Comparison of ENCODE assay signal across 8 mouse cellular contexts in genomic region chr7:27731946-27732345, GRCm38 (mm10). TPM values are rescaled to one million over a fixed set of nuclear protein-coding genes. Genes with fewer than 3 reads are reported as not detected.
DNase-seq lines count a peak whose midpoint lies in the region; ATAC-seq lines count a peak whose summit lies in the region.

No protein-coding gene starts in this region.

- H3K36me3 ChIP-seq in heart, embryonic 14.5 days (ENCODE audit: control insufficient read depth, insufficient read depth, low read length): 0 out of 2 replicates have a peak, but pooled peaks cover 3% of the 10 kb centered on the region
- H3K36me3 ChIP-seq in forebrain, embryonic 16.5 days (ENCODE audit: control insufficient read depth, insufficient read depth): no peaks in the 10 kb centered on the region
- no peaks in the 10 kb centered on the region for H3K36me3 ChIP-seq in midbrain, embryonic 12.5 days

- H3K4me2 ChIP-seq in heart, embryonic 14.5 days (ENCODE audit: low read length): peak overlapping the region; percentile 68
- peak overlapping the region; percentile 83 for H3K4me2 ChIP-seq in forebrain, embryonic 16.5 days (ENCODE audit: low read length)
- peak overlapping the region; percentile 71 for H3K4me2 ChIP-seq in midbrain, embryonic 12.5 days (replicated peaks)

- no peaks in the 10 kb centered on the region for H3K27me3 ChIP-seq in heart, embryonic 14.5 days (ENCODE audit: control insufficient read depth, insufficient read depth, low read length)
- no peaks in the 10 kb centered on the region for H3K27me3 ChIP-seq in forebrain, embryonic 16.5 days (replicated peaks; ENCODE audit: control insufficient read depth, insufficient read depth, low read length)
- no peaks in the 10 kb centered on the region for H3K27me3 ChIP-seq in midbrain, embryonic 12.5 days

- peak overlapping the region; percentile 86 for H3K9ac ChIP-seq in heart, embryonic 14.5 days (ENCODE audit: low read length)
- H3K9ac ChIP-seq in forebrain, embryonic 16.5 days (replicated peaks; ENCODE audit: low read depth, low read length): peak overlapping the region; percentile 82
- H3K9ac ChIP-seq in midbrain, embryonic 12.5 days (replicated peaks): peak overlapping the region; percentile 95

- H3K27ac ChIP-seq in heart, embryonic 14.5 days (replicated peaks in 1 of 2; ENCODE audit: control insufficient read depth in 1 of 2, insufficient read depth in 1 of 2, low read depth in 2 of 2, low read length in 2 of 2): peak overlapping the region; percentile 88 to 91
- peak overlapping the region; percentile 99 for H3K27ac ChIP-seq in forebrain, embryonic 16.5 days (ENCODE audit: low read length)
- H3K27ac ChIP-seq in midbrain, embryonic 12.5 days (replicated peaks): peak overlapping the region; percentile 98

- no peak for ATAC-seq in heart, embryonic 14.5 days (ENCODE audit: insufficient number of reproducible peaks, insufficient read depth, low FRiP score, low read depth)
- ATAC-seq in forebrain, embryonic 16.5 days: peak; percentile 1
- ATAC-seq in midbrain, embryonic 12.5 days (ENCODE audit: low FRiP score, low read depth): peak; percentile 31; the same call in 1 of the 2 replicates

- WGBS in heart, embryonic 14.5 days: 9% methylated on average over 12 of the region's 12 CpGs
- under 1% methylated on average over 12 of the region's 12 CpGs for WGBS in forebrain, embryonic 16.5 days
- 2% methylated on average over 12 of the region's 12 CpGs for WGBS in midbrain, embryonic 12.5 days

- no peaks in the 10 kb centered on the region for H3K9me3 ChIP-seq in heart, embryonic 14.5 days (ENCODE audit: control insufficient read depth, low read length)
- H3K9me3 ChIP-seq in forebrain, embryonic 16.5 days (ENCODE audit: control insufficient read depth, low read length): no peaks in the 10 kb centered on the region
- no peaks in the 10 kb centered on the region for H3K9me3 ChIP-seq in midbrain, embryonic 12.5 days

- H3K4me3 ChIP-seq in heart, embryonic 14.5 days (ENCODE audit: control insufficient read depth in 1 of 2, insufficient read depth in 1 of 2, low read depth in 1 of 2, low read length in 2 of 2): peak overlapping the region; percentile 63 to 67
- peak overlapping the region; percentile 68 for H3K4me3 ChIP-seq in forebrain, embryonic 16.5 days (replicated peaks; ENCODE audit: low read length)
- peak overlapping the region; percentile 73 for H3K4me3 ChIP-seq in midbrain, embryonic 12.5 days

- intact Hi-C loops in left cerebral cortex, postnatal 25 days (cut with DNase I): loop anchor here (2.0 to 5.0 kb wide), 2 partner anchors 43 to 70 kb away; partner anchors contain the start of gene Zfp607b

- DNase-seq in heart, adult 8-10 months (ENCODE audit: low spot score): no peak
- peak; percentile 18 for DNase-seq in MN1 (ENCODE audit: low spot score)
- DNase-seq in ovary, adult 18-20 months (ENCODE audit: low spot score): no peak
- DNase-seq in adrenal gland, postnatal 25 days: no peak
- DNase-seq in left cerebral cortex, postnatal 25 days (ENCODE audit: low spot score in 2 of 2): no peak

- peaks cover 0 to 13% of the 10 kb centered on the region in 2 experiments; a peak in 2 of 4 replicates for H3K4me1 ChIP-seq in heart, embryonic 14.5 days (ENCODE audit: control insufficient read depth in 2 of 2, insufficient read depth in 2 of 2, low read length in 2 of 2)
- H3K4me1 ChIP-seq in forebrain, embryonic 16.5 days (replicated peaks; ENCODE audit: control insufficient read depth, insufficient read depth, low read length): peaks cover 37% of the 10 kb centered on the region
- H3K4me1 ChIP-seq in midbrain, embryonic 12.5 days: peaks cover 37% of the 10 kb centered on the region

RNA-seq across cellular contexts. Expression of gene Zfp60, which starts 0.8 kb away (rescaled TPM):
- 16.9 and 17.9 TPM in 2 replicates for polyA plus RNA-seq in heart, embryonic 14.5 days (2014; fragmentation: Nextera tagmentation; extraction: Ambion mirVana)
- total RNA-seq in heart, adult 8-10 months (2022): 1 to 10 TPM; 8.0 to 9.5 (median 8.8) TPM
- polyA plus RNA-seq in forebrain, embryonic 16.5 days (2015; fragmentation: Nextera tagmentation; extraction: Ambion mirVana): 132 and 133 TPM in 2 replicates
- polyA plus RNA-seq in midbrain, embryonic 12.5 days (2016; fragmentation: Nextera tagmentation; extraction: Ambion mirVana): 102 and 112 TPM in 2 replicates
- total RNA-seq in adrenal gland, postnatal 25 days (2021): 16.5 and 18.6 TPM in 2 replicates
- total RNA-seq in left cerebral cortex, postnatal 25 days (2021): 10 to 100 TPM; 32.7 to 36.0 TPM

RNA-seq across cellular contexts. Expression of gene Zfp607b, which starts 42.8 kb away (rescaled TPM):
- 2.2 and 2.5 TPM in 2 replicates for polyA plus RNA-seq in heart, embryonic 14.5 days (2014; fragmentation: Nextera tagmentation; extraction: Ambion mirVana)
- 1 to 10 TPM in 1 of 4 experiments, under 1 TPM in 3; 0.56 to 1.9 (median 0.71) TPM for total RNA-seq in heart, adult 8-10 months (2022)
- polyA plus RNA-seq in forebrain, embryonic 16.5 days (2015; fragmentation: Nextera tagmentation; extraction: Ambion mirVana): 13.8 and 14.5 TPM in 2 replicates
- 9.3 and 9.9 TPM in 2 replicates for polyA plus RNA-seq in midbrain, embryonic 12.5 days (2016; fragmentation: Nextera tagmentation; extraction: Ambion mirVana)
- 0.81 and 1.3 TPM in 2 replicates for total RNA-seq in adrenal gland, postnatal 25 days (2021)
- total RNA-seq in left cerebral cortex, postnatal 25 days (2021): 10 to 100 TPM in 1 of 2 experiments, 1 to 10 TPM in 1; 9.4 to 10.5 TPM

RNA-seq across cellular contexts. Expression of gene Map3k10, which starts 57.5 kb away (rescaled TPM):
- 3.8 and 4.3 TPM in 2 replicates for polyA plus RNA-seq in heart, embryonic 14.5 days (2014; fragmentation: Nextera tagmentation; extraction: Ambion mirVana)
- total RNA-seq in heart, adult 8-10 months (2022): 10 to 100 TPM; 18.4 to 21.5 (median 20.8) TPM
- polyA plus RNA-seq in forebrain, embryonic 16.5 days (2015; fragmentation: Nextera tagmentation; extraction: Ambion mirVana): 10.6 and 14.3 TPM in 2 replicates
- polyA plus RNA-seq in midbrain, embryonic 12.5 days (2016; fragmentation: Nextera tagmentation; extraction: Ambion mirVana): 17.9 and 18.9 TPM in 2 replicates
- total RNA-seq in adrenal gland, postnatal 25 days (2021): 27.2 and 30.2 TPM in 2 replicates
- 100 to 1,000 TPM; 225 to 229 TPM for total RNA-seq in left cerebral cortex, postnatal 25 days (2021)
